Mouse (Mus musculus) erythroid progenitor cell, adult 5-6 weeks (primary cell): ENCODE measurements around the gene Gm49342. TPM values are rescaled to one million over a fixed set of nuclear protein-coding genes. Genes with fewer than 3 reads are reported as not detected.

Experiments
- ATAC-seq: replicated peaks from 2 replicates; pipeline ENCODE4 v1.8.0; 2016; ENCODE audit warnings: moderate number of reproducible peaks, mild to moderate bottlenecking, moderate TSS enrichment, inconsistent platforms; ENCODE audit not compliant: poor library complexity, low FRiP score, severe bottlenecking
- total RNA-seq, 2 experiments: library from RNA; stranded (forward) in 1 of 2; stranded (reverse) in 1 of 2; fragments of 150-400 nt in 1 of 2; fragments of 186-747, 209-891 nt in 1 of 2; gene quantifications; 2 replicates each; pipeline versions ENCODE4 v1.2.3 to v1.2.4; 2015 to 2017; ENCODE audit warnings: low replicate concordance in 2 of 2

Gm49342 gene
- total RNA-seq, 2 experiments from 2014 or later = 59.7 TPM; not detected in 1

DNA sequence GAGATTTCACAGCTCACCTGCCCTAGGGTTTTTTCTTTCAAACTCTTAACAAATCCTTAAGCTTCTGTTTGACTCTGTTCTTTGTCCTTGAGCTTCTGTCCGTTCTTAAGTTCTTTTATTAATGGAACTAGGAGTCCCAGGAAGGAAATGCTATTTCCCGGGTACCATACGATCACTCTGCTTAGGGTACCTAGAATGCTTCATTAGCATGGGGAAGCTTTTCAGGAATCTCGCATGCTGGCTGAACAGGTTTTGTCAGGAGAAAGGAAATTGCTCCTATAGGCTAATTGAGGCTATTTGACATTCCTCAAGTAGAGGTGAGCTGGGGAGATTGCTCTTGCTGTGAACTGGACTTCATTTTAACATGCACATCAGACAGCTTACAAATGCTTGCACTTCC is 29.4 kb downstream of the Gm49342 start:
- ATAC-seq = no peak

DNA sequence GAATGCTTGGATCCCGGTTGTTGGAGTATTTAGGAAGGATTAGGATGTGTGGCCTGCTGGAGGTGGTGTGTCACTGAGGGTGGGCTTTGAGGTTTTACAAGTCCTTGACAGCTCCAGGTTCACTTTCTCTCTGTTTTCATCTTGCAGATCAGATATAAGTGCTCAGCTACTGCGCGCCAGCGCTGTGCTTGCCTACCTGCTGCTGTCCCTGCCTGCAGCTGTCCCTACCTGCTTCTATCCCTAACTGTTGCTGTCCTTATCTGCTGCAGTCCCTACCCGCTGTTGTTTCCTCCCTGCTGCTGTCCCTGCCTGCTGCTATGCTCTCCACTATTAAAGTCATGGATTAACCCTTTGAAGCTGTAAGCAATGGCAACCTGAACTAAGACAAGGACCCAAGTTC is 30.7 kb downstream of the Gm49342 start:
- ATAC-seq = no peak

- no peak for ATAC-seq
These were observed 32.4 kb downstream of the Gm49342 start for GRCm38 (mm10) chr14:50976674-50977073.

DNA sequence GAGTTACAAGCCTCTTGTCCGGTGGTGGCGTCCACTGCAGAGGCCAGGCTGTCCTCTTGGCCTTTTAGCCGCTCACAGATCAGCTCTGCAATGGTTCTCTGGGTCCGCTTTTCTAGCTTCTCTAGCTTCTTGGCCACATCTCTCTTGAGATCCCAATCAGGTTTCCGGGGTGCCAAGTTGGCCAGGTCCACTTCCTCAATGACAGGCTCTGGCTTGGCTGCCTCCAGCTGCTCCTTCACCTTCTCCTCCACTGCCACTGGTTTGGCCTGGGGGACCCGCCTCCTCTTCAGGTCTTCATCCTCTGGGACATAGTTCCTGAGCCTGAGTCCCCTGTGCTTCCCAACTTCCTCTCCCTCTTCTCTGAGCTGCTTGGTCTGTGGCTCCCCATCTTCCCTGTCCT is 34.1 kb downstream of the Gm49342 start:
- peak; percentile 36; the same call in 1 of the 2 replicates for ATAC-seq

DNA sequence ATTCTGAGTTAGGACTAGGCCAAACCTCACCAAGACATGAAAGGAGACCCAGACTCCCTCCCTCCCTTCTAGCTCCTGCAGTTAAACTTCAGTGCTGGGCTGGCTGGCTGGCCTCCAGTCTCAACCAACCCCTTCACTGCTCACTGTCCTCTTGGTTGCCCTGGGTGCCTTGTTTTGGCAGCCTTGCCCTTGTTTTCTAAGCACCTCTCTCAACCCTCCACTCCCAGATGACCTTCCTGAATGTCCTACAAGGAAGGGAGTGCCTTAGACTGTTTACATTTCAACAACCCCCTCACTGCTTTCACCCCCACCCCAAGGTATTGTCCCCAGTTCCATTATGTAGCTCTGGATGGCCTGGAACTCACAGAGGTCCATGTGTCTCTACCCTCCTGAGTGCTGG is 35.3 kb downstream of the Gm49342 start:
- no peak for ATAC-seq

- ATAC-seq = no peak
These were observed 36.9 kb downstream of the Gm49342 start for GRCm38 (mm10) chr14:50981207-50981606.

- ATAC-seq = no peak
These were observed 37.5 kb downstream of the Gm49342 start for GRCm38 (mm10) chr14:50981837-50982236.

- ATAC-seq = no peak
These were observed 43.4 kb downstream of the Gm49342 start for GRCm38 (mm10) chr14:50987668-50988067.

DNA sequence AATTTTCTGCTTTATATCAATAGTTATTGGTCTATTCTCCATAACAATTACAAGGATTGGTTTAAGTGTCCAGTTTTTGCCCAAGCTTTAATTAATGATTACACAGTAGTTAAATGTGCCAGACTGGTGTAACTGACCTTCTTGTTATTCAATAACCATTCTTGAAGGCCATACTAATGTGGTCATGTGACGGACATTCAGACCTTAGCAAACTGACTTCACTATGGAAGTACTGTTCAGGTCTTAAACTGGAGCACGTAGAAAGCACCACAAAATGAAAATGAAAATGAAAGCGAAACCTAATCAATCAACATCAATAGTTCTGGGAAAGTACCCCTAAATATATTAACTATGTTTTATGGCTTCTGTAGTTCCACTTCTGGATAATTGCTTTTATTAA is 46.7 kb downstream of the Gm49342 start:
- ATAC-seq = no peak

DNA sequence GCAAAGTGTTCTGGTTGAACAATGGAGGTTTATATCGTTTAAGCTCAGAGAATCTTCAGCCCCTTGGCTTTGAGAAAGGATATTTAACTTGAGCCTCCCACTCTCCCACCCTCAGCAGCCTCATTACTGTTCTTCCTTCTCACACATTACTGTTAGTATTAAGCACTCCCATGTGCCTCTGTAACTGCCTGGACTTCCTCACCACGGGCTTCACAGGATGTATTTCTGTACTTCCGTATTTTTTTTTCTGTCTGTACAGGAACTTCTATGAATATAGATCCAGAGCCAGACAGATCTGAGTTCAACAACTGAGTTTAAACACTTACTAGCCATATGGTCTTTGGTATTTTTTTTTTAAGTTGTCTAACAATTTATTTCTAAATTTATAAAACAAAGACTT is 52.8 kb downstream of the Gm49342 start:
- ATAC-seq = no peak

- ATAC-seq = no peak
These were observed 53.8 kb downstream of the Gm49342 start for GRCm38 (mm10) chr14:50997999-50998666.

DNA sequence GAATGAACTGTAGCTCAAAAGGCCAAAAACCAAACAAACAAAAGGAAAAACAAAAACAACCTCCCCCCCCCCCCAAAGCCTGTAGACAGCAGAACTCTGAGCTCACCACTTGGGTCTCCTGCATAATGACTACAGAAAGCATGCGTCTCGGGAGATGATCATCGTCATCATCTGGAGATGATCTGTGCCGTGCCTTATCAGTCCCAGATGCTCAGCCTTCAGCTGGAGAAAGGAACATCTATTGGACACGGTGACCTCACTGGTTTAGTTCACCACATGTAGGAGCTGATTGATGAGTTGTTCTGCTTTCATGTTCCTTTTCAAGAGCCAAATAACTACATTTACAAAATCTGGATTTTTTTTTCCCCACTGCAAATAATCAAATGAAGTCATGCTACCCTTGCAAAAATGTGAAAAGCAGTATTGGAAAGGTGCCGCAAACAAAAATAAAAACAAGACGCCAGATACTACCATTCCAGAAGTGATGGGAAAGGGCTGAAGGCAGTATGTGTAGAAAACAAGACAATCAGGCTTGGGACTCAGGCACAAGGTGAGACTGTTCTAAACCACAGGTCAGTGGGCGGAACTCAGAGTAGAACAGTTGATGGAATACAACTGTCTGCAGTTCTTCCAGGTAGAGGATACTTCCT is 63.0 kb downstream of the Gm49342 start, which contains the start of gene Rnase10:
Rnase10 (plus strand) TSS at position 600 of the 650 bp plus-strand sequence.
- no peak for ATAC-seq

GRCm38 (mm10) chr14:51007914-51008713 is 63.8 kb downstream of the Gm49342 start:
- ATAC-seq = no peak

DNA sequence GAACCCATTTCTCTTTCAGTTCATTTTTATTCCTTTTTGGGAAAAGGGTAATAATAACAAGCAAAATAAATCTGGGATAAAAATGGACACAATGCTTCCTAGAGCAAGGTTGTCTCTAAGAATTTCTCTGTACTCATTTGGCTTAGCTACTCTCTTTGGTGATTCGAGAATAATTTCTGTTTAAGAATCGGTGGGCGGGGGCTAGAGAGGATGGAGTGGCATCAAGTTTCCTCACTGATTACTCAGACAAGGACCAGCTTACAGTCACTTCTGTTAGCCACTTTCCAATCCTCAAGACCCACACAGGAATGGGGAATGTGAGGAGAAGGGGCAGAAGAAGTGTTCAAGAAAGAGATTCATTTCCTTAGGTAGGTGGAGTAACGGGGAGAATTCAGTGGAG is 64.5 kb downstream of the Gm49342 start:
- ATAC-seq = no peak

DNA sequence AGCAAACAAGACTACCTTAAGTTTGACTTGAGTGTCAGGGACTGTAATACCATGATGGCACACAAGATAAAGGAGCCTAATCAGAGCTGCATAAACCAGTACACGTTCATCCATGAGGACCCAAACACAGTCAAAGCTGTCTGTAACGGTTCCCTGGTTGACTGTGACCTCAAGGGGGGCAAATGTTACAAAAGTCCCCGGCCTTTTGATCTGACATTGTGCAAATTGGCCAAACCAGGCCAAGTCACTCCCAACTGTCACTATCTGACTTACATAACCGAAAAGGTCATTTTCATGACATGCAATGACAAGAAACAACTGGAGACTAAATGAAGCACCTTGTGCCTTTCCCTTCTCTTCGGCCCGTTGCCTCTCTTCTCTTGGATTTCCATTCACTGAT is 65.3 kb downstream of the Gm49342 start:
- no peak for ATAC-seq

Other genes with a start within 250 kb of the Gm49342 start
- gene Olfr748, start 237.1 kb upstream of the Gm49342 start, total RNA-seq (2015; ENCODE audit: low replicate concordance) = not detected in 2 replicates
- not detected in 2 replicates for gene Olfr748, start 237.1 kb upstream of the Gm49342 start, total RNA-seq (2017; ENCODE audit: low replicate concordance)
- not detected in 2 replicates for gene Olfr749, start 199.4 kb upstream of the Gm49342 start, total RNA-seq (2015; ENCODE audit: low replicate concordance)
- gene Olfr749, start 199.4 kb upstream of the Gm49342 start, total RNA-seq (2017; ENCODE audit: low replicate concordance) = not detected in 2 replicates
- 13.3 and 21.4 TPM in 2 replicates for gene Ttc5, start 159.0 kb upstream of the Gm49342 start, total RNA-seq (2015; ENCODE audit: low replicate concordance)
- gene Ttc5, start 159.0 kb upstream of the Gm49342 start, total RNA-seq (2017; ENCODE audit: low replicate concordance) = 12.3 and 18.5 TPM in 2 replicates
- gene Ccnb1ip1, start 136.8 kb upstream of the Gm49342 start, total RNA-seq (2015; ENCODE audit: low replicate concordance) = not detected in 2 replicates
- gene Ccnb1ip1, start 136.8 kb upstream of the Gm49342 start, total RNA-seq (2017; ENCODE audit: low replicate concordance) = not detected in 2 replicates
- gene Parp2, start 136.7 kb upstream of the Gm49342 start, total RNA-seq (2015; ENCODE audit: low replicate concordance) = 18.0 and 29.3 TPM in 2 replicates
- 32.5 and 63.5 TPM in 2 replicates for gene Parp2, start 136.7 kb upstream of the Gm49342 start, total RNA-seq (2017; ENCODE audit: low replicate concordance)
- gene Tep1, start 74.0 kb upstream of the Gm49342 start, total RNA-seq (2015; ENCODE audit: low replicate concordance) = 12.3 and 13.8 TPM in 2 replicates
- gene Tep1, start 74.0 kb upstream of the Gm49342 start, total RNA-seq (2017; ENCODE audit: low replicate concordance) = 3.0 and 3.6 TPM in 2 replicates
- not detected in 2 replicates for gene Klhl33, start 47.0 kb upstream of the Gm49342 start, total RNA-seq (2015; ENCODE audit: low replicate concordance)
- gene Klhl33, start 47.0 kb upstream of the Gm49342 start, total RNA-seq (2017; ENCODE audit: low replicate concordance) = not detected in 2 replicates
- 39.3 and 75.5 TPM in 2 replicates for gene Osgep, start 19.6 kb upstream of the Gm49342 start, total RNA-seq (2015; ENCODE audit: low replicate concordance)
- gene Osgep, start 19.6 kb upstream of the Gm49342 start, total RNA-seq (2017; ENCODE audit: low replicate concordance) = 14.8 and 16.6 TPM in 2 replicates
- gene Apex1, start 19.5 kb upstream of the Gm49342 start, total RNA-seq (2015; ENCODE audit: low replicate concordance) = 16.6 and 28.9 TPM in 2 replicates
- 8.3 and 13.2 TPM in 2 replicates for gene Apex1, start 19.5 kb upstream of the Gm49342 start, total RNA-seq (2017; ENCODE audit: low replicate concordance)
- 34.4 and 37.8 TPM in 2 replicates for gene Pip4p1, start 13.7 kb upstream of the Gm49342 start, total RNA-seq (2015; ENCODE audit: low replicate concordance)
- 23.5 and 28.2 TPM in 2 replicates for gene Pip4p1, start 13.7 kb upstream of the Gm49342 start, total RNA-seq (2017; ENCODE audit: low replicate concordance)
- 256 and 266 TPM in 2 replicates for gene Pnp, start 13.4 kb upstream of the Gm49342 start, total RNA-seq (2015; ENCODE audit: low replicate concordance)
- gene Pnp, start 13.4 kb upstream of the Gm49342 start, total RNA-seq (2017; ENCODE audit: low replicate concordance) = 218 and 252 TPM in 2 replicates
- 71.0 and 182 TPM in 2 replicates for gene Pnp2, start 11.5 kb downstream of the Gm49342 start, total RNA-seq (2015; ENCODE audit: low replicate concordance)
- gene Pnp2, start 11.5 kb downstream of the Gm49342 start, total RNA-seq (2017; ENCODE audit: low replicate concordance) = 38.7 and 45.7 TPM in 2 replicates
- gene Rnase10, start 63.2 kb downstream of the Gm49342 start, total RNA-seq (2015; ENCODE audit: low replicate concordance) = not detected in 2 replicates
- gene Rnase10, start 63.2 kb downstream of the Gm49342 start, total RNA-seq (2017; ENCODE audit: low replicate concordance) = not detected in 2 replicates
- not detected in 2 replicates for gene Rnase9, start 97.4 kb downstream of the Gm49342 start, total RNA-seq (2015; ENCODE audit: low replicate concordance)
- gene Rnase9, start 97.4 kb downstream of the Gm49342 start, total RNA-seq (2017; ENCODE audit: low replicate concordance) = not detected in 2 replicates
- gene Rnase11, start 105.6 kb downstream of the Gm49342 start, total RNA-seq (2015; ENCODE audit: low replicate concordance) = not detected in 2 replicates
- gene Rnase11, start 105.6 kb downstream of the Gm49342 start, total RNA-seq (2017; ENCODE audit: low replicate concordance) = not detected in 2 replicates
- 7.1 TPM in 1 of 2 replicates, not detected in the other for gene Rnase12, start 113.1 kb downstream of the Gm49342 start, total RNA-seq (2015; ENCODE audit: low replicate concordance)
- gene Rnase12, start 113.1 kb downstream of the Gm49342 start, total RNA-seq (2017; ENCODE audit: low replicate concordance) = 7.3 TPM in 1 of 2 replicates, not detected in the other
- not detected in 2 replicates for gene Olfr750, start 129.9 kb downstream of the Gm49342 start, total RNA-seq (2015; ENCODE audit: low replicate concordance)
- gene Olfr750, start 129.9 kb downstream of the Gm49342 start, total RNA-seq (2017; ENCODE audit: low replicate concordance) = not detected in 2 replicates
- gene Rnase4, start 146.6 kb downstream of the Gm49342 start, total RNA-seq (2015; ENCODE audit: low replicate concordance) = 8.0 and 11.5 TPM in 2 replicates
- gene Rnase4, start 146.6 kb downstream of the Gm49342 start, total RNA-seq (2017; ENCODE audit: low replicate concordance) = 6.4 and 10.3 TPM in 2 replicates
- gene Ang, start 146.6 kb downstream of the Gm49342 start, total RNA-seq (2015; ENCODE audit: low replicate concordance) = 8.0 and 17.7 TPM in 2 replicates
- gene Ang, start 146.6 kb downstream of the Gm49342 start, total RNA-seq (2017; ENCODE audit: low replicate concordance) = 2.2 TPM in 1 of 2 replicates, not detected in the other
- gene Eddm3b, start 169.9 kb downstream of the Gm49342 start, total RNA-seq (2015; ENCODE audit: low replicate concordance) = not detected in 2 replicates
- not detected in 2 replicates for gene Eddm3b, start 169.9 kb downstream of the Gm49342 start, total RNA-seq (2017; ENCODE audit: low replicate concordance)
- 10.5 and 25.6 TPM in 2 replicates for gene Rnase6, start 179.4 kb downstream of the Gm49342 start, total RNA-seq (2015; ENCODE audit: low replicate concordance)
- 11.7 and 13.3 TPM in 2 replicates for gene Rnase6, start 179.4 kb downstream of the Gm49342 start, total RNA-seq (2017; ENCODE audit: low replicate concordance)
- gene Rnase1, start 202.3 kb downstream of the Gm49342 start, total RNA-seq (2015; ENCODE audit: low replicate concordance) = not detected in 2 replicates
- gene Rnase1, start 202.3 kb downstream of the Gm49342 start, total RNA-seq (2017; ENCODE audit: low replicate concordance) = not detected in 2 replicates
- gene Rnase2b, start 217.7 kb downstream of the Gm49342 start, total RNA-seq (2015; ENCODE audit: low replicate concordance) = not detected in 2 replicates
- gene Rnase2b, start 217.7 kb downstream of the Gm49342 start, total RNA-seq (2017; ENCODE audit: low replicate concordance) = not detected in 2 replicates